In genomic region chr6:45559724-45560123, GRCm38 (mm10) we compare ENCODE assay signal across 17 mouse cellular contexts.
"Had no signal": no experiment of that assay in that cellular context is flagged by ENCODE, and none has a peak within 500 bp of the region (broad histone marks: within the 10 kb centered on the region; RNA-seq: fewer than 3 reads in every experiment).

No protein-coding gene starts in this region.

- ATAC-seq: liver, embryonic 12.5 days; liver, postnatal 0 days; lung, postnatal 0 days; midbrain, embryonic 13.5 days; midbrain, embryonic 15.5 days; midbrain, embryonic 16.5 days had no signal

- DNase-seq: left cerebral cortex, postnatal 4 days; liver; liver, embryonic 13.5 days; liver, postnatal 0 days; lung, adult 18-20 months; lung, adult 2 months; lung, embryonic 14.5 days; lung, postnatal 10 days; lung, postnatal 14 days; lung, postnatal 36 days; lung, postnatal 4 days; midbrain, embryonic 14.5 days had no signal
